Mouse (Mus musculus) retina, postnatal 1 day (tissue): ENCODE measurements around the gene Tnrc18.

ENCODE experiments used
- DNase-seq: peaks from one replicate; pipeline ENCODE4 v3.0.0-alpha.2; 2012

Gene Tnrc18

DNA sequence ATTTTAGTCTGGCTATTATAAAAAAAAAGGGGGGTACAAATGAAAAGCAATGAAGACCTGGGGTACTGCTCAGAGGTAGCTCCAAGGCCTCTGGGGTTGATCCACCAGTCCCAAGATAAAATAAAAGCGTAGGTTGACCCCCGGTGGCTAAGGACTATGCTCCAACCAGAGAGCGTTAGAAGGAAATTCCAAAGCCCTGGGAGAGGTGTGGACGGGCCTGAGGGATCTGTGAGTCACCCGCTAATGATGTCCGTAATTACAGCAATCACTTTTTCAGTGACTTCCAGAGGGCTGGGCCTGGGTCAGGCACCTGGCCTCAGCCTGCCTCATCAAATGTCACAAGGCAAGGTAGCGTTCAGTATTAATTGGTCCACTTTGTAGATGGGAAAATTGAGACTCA, 9.8 kb downstream of the Tnrc18 start:
- DNase-seq = no peak

DNA sequence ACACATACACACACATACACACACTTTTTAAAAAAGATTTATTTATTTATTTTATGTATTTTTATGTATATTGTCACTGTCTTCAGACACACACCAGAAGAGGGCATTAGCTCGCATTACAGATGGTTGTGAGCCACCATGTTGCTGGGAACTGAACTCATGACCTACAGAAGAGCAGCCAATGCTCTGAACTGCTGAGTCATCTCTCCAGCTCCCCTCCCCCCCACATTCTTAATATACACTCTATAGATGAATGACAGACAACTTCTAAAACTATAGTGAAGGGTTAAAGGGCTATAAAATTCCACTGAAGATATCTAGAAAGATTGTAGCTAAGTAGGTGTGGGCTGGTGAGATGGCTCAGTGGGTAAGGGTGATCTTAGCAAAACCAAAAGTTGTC, 13.7 kb downstream of the Tnrc18 start:
- DNase-seq = no peak

DNA sequence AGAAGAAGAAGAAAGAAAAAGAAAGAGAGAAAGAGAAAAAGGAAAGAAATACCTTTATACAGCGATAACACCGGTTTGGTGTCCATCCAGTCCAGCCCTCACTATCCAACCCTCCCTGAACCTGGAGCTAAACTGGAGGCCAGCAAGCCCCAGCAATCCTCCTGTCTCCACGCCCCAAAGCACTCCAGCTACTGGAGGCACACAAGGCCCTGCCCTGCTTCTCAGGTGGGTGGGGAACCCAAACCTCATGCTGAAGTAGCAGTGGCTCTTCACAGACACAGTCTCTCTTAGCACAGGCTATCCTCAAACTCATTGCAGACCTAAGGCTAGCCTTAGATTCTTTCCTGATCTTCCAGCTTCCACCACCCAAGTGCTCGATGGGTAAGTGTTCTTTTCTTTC, 14.6 kb downstream of the Tnrc18 start:
- DNase-seq = no peak

DNA sequence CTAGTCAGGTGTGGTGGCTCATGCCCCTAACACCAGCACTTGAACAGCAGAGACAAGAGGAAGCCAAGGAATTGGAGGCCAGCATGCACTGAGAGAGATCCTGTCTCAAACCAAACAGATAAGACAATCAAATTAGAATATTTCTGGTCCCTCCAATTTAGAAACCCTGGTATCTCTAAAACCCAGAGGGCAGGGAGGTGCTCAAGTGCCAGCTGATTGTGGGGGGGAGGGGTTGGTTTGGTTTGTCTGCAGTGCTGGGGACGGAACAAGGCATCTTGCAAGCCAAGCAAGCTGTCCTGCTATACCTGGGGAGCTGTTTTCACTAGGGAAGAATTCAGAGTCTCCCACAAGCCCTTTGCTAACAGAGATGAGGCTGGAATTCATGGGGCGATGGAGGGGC, 15.5 kb downstream of the Tnrc18 start:
- no peak for DNase-seq

DNA sequence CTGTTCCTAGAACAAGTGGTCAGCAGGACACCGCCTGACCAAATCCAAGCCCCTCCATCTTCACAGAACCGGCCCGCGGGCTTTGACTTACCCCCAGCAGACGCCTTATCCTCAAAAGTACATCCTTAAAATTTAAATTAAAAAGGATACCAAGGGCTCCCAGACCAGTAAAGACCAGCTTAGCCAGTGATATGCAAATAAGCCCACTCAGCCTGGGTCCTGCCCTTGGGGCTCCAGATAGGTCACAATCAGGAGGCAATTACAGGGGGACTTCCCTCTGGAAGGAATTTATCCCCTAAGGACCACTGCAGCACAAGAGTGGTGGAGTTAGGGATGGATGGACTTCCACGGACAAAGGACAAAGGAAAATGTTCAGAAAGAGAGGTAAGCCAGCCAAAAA, 16.8 kb downstream of the Tnrc18 start:
- no peak for DNase-seq

DNA sequence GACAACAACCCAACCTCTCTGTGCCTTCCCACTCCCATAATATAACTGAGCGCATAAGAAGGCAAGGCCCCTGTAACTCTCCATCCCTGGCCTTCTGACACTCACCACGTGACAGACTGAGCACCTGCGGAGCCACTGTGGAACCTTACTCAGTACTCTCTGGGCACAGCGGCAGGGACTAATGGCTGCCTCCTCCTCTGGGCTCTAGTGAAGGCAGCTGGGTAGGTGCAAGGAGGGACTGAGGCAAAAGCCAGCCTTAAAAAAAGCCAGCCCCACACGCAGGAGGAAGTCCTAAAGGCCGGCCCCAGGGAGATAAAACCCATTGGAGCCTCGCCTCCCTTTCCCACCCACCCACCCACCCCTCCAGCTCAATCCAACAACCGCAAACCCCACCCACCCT, 17.3 kb downstream of the Tnrc18 start:
- DNase-seq = no peak

DNA sequence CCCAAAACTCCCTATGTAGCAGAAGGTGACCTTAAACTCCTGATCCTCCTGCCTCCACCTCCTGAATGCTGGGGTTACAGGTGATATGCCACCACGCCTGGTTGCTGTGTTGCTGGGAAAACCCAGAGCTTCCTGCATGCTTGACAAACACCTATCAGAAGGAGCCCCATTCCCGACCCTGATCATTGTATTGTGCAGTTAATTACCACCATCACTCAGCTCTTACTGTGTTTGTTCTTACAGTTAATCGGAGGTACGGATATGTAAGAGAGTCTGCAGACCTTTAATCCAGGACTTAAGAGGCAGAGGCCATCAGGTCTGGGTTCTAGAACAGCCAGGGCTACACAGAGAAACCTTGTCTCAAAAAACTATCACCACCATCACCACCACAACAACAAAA, 18.2 kb downstream of the Tnrc18 start:
- DNase-seq = no peak

DNA sequence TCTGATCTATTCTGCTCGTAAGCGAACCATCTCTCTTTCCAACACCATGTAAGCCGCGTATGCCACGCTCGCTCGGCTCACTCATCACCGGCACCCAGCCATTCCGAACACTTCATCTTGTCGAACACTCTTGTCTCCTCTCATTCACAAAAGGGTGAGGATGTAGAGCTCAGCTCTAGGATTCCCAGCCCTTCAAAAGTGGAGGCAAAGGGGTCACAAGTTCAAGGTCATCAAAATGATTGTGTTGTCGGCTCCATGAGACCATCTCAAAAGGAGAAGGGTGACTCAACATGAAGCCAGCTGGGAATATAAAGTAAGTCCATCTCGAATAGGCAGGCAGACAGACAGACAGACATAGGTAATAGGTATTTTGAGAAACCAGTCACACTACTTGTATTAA, 19.3 kb downstream of the Tnrc18 start:
- no peak for DNase-seq

DNA sequence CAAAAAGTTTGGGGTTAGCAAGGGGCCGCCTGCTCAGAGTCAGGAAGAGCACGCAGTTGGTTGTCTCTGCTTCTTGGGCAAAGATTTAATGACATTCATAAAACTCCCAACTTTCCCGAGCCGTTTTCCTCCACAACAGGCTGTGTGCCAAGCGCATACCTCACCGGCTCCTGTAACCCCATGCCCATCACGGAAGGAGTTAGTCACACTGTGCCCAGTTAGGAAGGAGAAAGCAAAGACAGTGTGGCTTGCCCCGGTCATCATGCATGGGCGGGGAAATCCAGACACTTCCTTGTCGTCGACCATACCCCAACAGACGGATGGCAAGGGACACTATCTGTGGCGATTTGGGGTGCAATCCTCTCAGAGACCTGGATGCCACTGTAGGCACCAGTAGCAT, 19.8 kb downstream of the Tnrc18 start:
- no peak for DNase-seq

DNA sequence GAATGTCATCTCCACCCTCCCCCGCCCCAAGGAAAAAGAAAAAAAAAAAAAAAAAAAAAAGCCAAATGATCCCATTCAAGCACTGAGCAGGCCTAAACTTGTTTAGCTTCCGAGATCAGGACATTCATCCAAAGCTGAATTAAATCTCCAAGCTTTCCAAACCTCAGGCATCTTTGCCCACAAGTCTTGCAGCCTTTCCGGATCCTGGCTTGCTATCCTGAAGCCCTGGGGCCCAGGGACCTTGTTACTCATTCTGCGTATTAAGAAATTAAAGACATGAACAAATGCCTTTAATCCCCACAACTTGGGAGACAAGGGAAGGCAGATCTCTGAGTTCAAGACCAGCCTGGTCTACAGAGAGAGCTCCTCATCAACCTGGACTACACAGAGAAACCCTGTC, 20.5 kb downstream of the Tnrc18 start:
- no peak for DNase-seq

DNA sequence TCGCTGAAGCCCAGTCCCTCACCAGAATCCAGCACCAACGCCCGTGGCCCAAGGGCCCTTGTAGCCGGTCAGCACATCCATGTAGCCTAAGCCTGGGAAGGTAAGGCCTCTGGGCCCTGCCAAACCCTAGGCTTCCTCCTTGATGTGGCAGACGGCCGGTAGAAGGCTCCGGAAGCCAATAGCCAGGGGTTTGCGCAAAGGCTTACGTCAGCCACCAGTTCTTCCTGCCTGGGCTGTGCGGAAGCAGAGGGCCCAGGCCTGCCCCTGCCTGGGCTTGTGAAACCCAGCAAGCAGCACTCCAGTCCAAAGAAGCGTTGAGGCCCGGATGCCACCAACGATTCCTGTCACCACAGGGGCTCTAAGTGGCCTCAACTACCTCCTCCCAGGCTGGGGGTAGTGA, 22.9 kb downstream of the Tnrc18 start:
- DNase-seq = no peak

DNA sequence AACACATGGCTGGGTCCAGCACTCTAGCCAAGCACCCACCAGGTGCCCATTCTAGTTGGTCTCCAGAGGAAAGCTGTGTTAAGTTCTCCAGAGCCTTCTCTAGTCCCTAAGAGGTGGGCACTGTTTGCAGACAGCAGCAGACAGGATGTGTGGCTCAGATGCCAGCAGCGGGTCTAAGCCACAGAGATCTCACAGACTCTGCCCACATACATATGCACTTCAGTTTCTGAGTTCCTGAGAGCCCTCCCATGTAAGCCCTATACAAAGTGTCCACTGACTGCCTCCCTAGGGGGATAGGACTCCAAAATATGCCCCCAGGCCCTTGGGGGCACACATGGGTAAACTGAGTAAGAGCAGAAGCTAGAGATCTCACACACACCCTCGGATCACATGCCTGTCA, 23.3 kb downstream of the Tnrc18 start:
- no peak for DNase-seq

DNA sequence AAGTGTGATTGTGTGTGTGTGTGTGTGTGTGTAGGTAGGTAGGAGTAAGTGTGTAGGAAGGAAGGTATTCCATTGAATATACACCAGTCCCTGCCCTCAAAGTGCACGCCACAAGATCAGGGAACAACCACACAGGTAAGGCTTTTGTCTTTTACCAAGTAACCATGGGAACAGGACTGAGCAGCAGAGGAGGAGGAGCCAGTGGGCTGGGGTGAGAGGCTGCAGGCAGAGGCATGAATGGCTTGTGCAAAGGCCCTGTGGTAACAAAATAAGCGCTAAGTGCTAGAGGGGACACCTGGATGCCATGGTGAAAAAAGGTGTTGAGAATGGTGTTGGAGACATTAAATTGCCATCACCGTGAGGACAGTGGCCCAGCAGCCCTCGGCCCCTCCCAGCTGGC, 24.9 kb downstream of the Tnrc18 start:
- no peak for DNase-seq

DNA sequence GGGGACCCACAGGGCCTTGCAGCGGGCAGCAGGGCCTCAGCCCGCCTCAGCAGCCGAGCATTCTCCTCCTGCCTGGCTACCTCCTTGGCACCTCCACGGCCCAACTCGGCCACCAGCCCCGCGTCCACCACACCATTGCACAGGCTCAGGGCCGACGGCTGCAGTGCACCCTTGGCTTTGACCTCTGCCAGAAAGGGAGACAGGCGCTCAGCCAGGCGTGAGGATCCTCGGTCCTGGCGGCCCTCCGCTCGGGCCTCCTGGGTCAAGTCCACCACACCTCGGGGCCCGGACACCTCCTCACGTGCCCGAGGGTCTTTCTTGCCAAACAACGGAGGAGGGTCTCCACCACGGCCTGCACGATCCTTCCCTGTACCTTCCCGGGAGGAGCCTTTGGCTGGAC, 29.2 kb downstream of the Tnrc18 start:
- no peak for DNase-seq

DNA sequence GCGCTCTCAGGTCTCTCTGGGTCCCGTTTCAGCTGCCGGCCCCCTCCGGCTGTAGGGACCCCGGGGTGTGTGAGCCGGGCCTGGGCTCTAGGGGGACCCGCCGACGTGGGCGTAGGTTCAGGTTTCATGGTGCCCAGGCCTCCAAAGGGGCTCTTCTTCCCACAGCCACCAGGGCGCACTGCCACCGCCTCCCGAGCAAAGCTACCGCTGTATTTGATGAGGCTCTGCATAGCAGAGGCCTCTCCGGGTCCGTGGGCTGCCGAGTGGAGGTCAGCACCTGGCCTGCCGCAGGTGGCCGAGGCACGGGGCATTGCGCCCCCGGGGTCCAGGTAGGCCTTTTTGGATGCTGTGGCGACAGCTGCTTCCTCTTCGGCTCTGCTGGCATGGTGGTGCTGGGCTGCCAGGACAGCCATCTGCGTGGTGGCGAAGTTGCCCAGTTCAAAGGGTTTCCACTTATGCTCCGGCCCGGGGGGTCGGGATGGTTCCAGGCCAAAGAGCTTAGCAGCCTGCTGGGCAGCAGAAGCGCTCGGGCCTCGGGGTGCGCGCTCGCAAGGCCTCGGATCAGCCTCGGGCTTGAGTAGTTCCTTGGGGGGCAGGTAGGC, 30.1 kb downstream of the Tnrc18 start:
- DNase-seq = no peak

DNA sequence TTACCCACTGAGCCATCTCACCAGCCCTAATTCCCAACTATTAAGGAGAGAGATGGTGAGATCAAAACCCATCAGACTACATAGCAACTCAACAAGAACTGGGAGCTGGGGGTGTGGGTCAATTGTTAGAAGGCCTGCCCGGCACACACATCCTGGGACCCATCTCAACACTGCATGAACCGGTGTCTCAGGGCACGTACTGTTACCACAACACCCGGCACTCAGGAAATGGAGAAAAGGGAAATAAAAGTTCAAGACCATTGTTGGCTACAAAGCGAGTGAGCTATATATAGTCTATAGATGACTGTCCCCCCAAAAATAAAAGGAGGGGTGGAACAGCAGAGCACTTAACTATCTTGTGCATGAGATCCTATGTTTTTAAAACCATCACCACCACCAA, 30.8 kb downstream of the Tnrc18 start:
- no peak for DNase-seq

DNA sequence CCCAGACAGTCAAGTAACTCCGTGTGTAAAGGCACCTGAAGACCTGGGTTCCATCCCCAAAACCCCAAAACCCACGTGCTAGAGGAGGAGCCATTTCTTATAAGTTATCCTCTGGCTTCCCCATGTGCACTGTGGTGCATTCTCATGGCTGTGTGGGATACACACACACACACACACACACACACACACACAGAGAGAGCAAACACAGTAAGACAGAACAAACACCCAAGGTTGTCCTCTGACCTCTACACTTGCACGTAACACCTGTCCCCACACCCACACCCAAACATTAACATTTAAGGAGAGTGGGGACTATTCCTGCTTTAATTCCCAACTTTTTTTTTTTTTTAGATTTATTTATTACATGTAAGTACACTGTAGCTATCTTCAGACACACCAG, 31.2 kb downstream of the Tnrc18 start:
- no peak for DNase-seq

DNA sequence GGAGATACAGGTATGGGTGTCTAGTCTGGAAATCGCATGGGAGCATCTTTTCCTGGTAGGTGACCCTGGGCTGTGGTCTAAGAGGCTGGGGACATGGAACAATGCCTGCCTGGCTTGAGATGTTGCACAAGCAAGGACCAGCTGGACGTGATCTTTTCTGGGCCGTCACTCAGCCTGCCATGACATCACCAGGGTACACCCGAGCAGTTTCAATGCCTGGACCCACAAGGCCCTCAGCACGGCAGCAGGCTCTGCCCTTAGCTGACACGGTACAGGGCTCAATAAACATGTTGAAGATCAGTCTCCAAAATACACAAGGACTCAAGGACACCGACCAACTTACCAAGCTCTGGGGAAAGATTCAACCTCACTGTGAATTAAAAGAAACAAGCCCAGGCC, 34.3 kb downstream of the Tnrc18 start:
- DNase-seq = no peak

DNA sequence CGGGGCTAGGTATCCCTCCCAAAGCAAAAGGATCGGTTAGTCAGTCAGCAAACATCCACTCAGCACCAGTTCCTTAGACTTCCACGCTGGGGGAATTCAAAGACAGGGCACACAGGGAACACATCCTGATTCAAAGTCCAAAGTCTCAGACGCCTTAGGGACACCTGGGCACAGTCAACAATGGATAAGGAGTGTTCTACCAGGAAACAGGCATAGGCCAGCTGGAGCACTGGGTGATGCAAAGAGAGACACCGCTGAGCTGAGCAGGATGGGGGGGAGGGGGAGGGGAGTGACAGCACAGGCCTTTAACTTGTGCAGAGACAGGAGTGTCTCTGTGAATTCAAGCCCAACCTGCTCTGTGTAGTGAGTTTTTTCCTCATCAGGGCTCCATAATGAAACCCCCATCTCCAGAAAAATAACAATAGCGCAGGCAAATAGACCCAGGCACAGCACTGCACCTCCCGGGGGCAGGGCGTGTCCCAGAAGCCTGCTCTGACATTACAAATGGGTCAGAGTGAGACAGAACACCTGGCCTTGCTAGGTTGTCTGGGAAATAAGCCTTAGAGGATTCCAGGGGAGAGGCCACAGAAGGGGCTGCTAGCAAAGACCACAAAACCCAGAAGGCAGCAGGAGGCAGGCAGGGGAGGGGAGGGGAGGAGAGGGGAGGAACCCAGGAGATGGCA, 34.9 kb downstream of the Tnrc18 start:
- peak; percentile 20 for DNase-seq

DNA sequence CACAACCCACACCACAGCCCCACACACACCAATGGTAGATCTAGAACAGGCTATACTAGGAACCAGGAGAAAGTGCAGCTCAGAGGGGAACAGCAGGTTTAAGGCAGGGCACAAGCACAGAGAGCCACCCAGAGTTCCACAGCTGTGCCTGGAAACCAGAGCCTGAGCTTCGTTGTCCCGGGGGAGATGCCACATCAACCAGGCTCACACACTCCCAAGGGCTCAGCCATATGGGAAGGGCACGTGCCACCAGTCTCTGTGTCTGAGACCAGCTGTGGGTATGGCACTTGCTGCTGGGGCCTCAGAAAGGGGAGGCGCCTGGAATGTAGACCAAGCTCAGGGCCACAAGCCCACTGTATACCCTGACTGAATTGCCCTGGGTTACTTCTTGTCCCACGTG, 36.9 kb downstream of the Tnrc18 start:
- peak; percentile 39 for DNase-seq

DNA sequence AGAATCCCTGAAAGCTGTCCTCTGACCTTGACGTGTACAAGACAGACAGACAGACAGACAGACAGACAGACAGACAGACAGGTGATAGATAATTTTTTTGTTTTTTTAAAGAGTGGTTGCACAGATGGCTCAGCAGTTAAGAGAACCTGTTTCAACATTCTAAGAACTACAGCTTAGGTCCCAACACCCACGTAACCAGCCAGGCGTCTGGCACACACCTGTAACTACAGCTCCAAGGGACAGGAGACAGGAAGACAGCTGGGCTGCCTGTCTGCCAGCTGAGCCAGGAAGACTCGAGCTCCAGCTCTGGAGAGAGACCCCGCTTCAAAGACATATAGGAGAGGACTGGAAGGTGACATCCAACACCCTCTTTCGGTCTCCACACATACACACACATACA, 38.6 kb downstream of the Tnrc18 start:
- no peak for DNase-seq

DNA sequence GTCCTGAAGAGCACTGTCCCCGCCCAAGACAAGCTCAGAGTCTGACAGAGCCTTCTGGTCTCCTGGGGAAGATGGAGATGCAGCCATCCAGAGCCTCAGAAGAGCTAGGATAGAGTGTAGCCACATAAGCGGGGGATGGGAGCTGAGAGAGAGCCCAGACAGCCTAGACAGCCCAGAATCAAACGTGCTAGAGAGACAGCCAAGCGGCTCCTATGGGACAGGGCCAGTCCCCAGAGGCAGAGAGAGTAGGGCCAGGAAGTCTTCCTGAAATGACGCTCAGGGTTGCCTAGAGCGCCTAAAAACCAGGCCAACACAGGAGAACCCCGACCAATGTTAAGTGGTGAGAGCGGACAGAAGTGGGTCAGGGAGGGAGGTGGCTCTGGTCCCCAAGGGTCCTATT, 39.3 kb downstream of the Tnrc18 start:
- DNase-seq = peak; percentile 25

DNA sequence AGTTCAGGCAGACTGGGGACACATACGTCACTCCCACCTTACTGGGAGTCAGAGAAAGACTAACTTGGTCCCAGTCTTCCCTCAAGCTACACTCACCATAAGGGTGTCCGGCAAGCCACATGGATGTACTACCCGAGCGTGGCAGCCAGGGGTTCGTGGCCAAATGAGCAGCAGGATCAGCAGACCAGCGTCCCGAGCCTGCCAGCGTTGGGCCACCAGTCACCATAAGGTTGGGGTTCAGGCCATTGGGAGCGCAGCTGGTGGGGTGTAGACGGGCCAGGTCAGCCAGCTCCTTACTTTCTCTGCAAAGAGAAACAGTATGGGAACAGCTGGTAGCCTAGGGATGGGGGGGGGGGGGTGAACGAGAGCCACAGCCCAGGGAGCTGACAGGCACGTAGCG, 41.4 kb downstream of the Tnrc18 start:
- no peak for DNase-seq

DNA sequence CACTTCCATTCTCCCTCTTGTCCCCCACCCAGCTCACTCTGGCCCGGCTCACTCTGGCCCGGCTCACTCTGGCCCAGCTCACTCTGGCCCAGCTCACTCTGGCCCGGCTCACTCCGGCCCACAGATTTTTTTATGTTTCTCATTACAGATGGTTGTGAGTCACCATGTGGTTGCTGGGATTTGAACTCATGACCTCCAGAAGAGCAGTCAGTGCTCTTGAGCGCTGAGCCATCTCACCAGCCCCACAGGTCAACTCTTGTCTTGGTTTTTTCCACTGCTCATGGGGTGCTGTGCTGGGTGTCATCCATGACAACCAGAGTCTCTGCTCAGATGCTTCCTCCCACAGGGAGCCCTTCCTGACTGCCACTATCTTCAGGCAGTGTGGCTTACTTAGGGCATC, 42.7 kb downstream of the Tnrc18 start:
- no peak for DNase-seq

DNA sequence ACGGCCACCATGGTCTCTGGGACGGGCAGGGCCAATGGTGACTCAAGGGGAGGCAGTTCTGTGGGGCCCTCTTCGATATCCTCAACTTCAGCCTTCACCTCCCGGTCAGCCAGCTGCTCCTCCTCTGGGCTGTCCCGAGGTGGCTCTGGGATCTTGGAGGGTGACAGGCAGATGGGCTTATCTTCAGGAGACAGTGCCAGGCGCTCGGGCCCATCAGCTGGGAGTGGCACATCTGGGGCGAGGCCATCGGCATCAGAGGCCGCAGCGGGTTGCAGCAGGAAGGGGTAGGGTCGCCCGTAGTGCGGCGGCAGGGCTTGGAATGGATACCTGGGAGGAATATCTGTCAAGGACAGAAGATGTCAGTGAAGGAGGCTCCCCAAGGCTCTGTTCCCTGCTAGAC, 45.5 kb downstream of the Tnrc18 start:
- no peak for DNase-seq
